Mouse (Mus musculus): ENCODE results near the gene Kcnv2.

- TF ChIP-seq POLR2A (IDR thresholded peaks at IDR 0.05; ENCODE audit: borderline replicate concordance, low read depth, low read length), result no peak
- TF ChIP-seq CTCF (IDR thresholded peaks at IDR 0.05; ENCODE audit: low read depth, low read length), result no peak
These were observed 12.3 kb upstream of the Kcnv2 start for GRCm38 (mm10) chr19:27310039-27310438.

All from bone marrow macrophage, adult 2 months (primary cell).